Mouse (Mus musculus) intestine, embryonic 16.5 days (tissue): ENCODE data around the gene Srrm2. TPM values are rescaled to one million over a fixed set of nuclear protein-coding genes. Genes with fewer than 3 reads are reported as not detected.
A peak's percentile ranks its signal among the peaks of the same experiment; 100 is the strongest.

Experiments
- ATAC-seq: fragments of 200-750 bp; cut with Nextera tagmentation; 2 replicates; pipeline ENCODE4 v1.8.0; 2017; ENCODE audit warnings: moderate TSS enrichment, moderate library complexity
- H3K27ac ChIP-seq: fragments of 300-500 bp; sonication (generic); 2 replicates; pipeline ENCODE4 v1.5.1; 2014; ENCODE audit warnings: mild to moderate bottlenecking, low read length
- H3K27me3 ChIP-seq: fragments of 300-500 bp; sonication (generic); replicated peaks from 2 replicates; pipeline ENCODE4 v1.6.1; 2014; ENCODE audit warnings: low read length, control low read depth, mixed read lengths; ENCODE audit not compliant: control insufficient read depth, insufficient read depth
- H3K36me3 ChIP-seq: fragments of 300-500 bp; sonication (generic); 2 replicates; pipeline ENCODE4 v1.6.1; 2014; ENCODE audit warnings: low read length, control low read depth; ENCODE audit not compliant: control insufficient read depth, insufficient read depth
- H3K4me1 ChIP-seq: fragments of 300-500 bp; sonication (generic); 2 replicates; pipeline ENCODE4 v1.6.1; 2014; ENCODE audit warnings: low read length, control low read depth, mixed read lengths; ENCODE audit not compliant: control insufficient read depth, insufficient read depth
- H3K4me2 ChIP-seq: fragments of 300-500 bp; sonication (generic); 2 replicates; pipeline ENCODE4 v1.6.1; 2014; ENCODE audit warnings: low read depth, low read length, control low read depth
- H3K4me3 ChIP-seq: fragments of 300-500 bp; sonication (generic); 2 replicates; pipeline ENCODE4 v1.5.1; 2014; ENCODE audit warnings: mild to moderate bottlenecking, low read length
- H3K9ac ChIP-seq: fragments of 300-500 bp; sonication (generic); 2 replicates; pipeline ENCODE4 v1.6.1; 2014; ENCODE audit warnings: low read depth, low read length
- H3K9me3 ChIP-seq: fragments of 300-500 bp; sonication (generic); 2 replicates; pipeline ENCODE4 v1.6.1; 2016; ENCODE audit warnings: low read length, control low read depth; ENCODE audit not compliant: control insufficient read depth
- WGBS: fragments of 180-500 bp; shearing (Covaris S2); extraction: QIAGEN DNeasy Blood & Tissue Kit; methylation state at CpG from one replicate; pipeline ENCODE4 v1.1.7; 2014; 5-methylcytosine and 5-hydroxymethylcytosine counted together
- polyA plus RNA-seq: library from polyadenylated mRNA; unstranded; fragments of >200 nt; fragmentation: Nextera tagmentation; extraction: Ambion mirVana; gene quantifications from 2 replicates; pipeline ENCODE4 v1.2.1, GENCODE M21; 2015

Gene Srrm2
- polyA plus RNA-seq, 1 experiment from 2014 or later: 373 TPM

DNA sequence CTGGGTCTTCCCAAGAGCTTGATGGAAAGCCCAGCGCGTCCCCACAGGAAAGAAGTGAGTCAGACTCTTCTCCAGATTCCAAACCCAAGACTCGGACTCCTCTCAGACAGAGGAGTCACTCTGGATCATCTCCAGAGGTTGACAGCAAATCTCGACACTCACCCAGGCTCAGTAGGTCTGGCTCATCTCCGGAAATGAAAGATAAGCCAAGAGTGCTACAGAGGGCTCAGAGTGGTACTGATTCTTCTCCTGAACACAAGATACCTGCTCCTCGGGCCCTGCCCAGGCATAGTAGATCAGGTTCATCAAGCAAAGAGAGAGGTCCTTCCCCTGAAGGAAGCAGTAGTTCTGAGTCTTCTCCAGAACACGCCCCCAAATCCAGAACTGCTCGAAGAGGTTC, 28.2 kb downstream of the Srrm2 start:
- H3K36me3 ChIP-seq: peaks cover 83% of the 10 kb centered on the region
- no peak overlapping the region for H3K9ac ChIP-seq
- no peaks in the 10 kb centered on the region for H3K4me1 ChIP-seq
- H3K9me3 ChIP-seq: peaks cover 11% of the 10 kb centered on the region
- 99% methylated on average over 8 of the region's 8 CpGs for WGBS
- no peak overlapping the region for H3K4me2 ChIP-seq
- ATAC-seq: no peak
- no peaks in the 10 kb centered on the region for H3K27me3 ChIP-seq
- no peak overlapping the region for H3K27ac ChIP-seq
- no peak overlapping the region for H3K4me3 ChIP-seq

DNA sequence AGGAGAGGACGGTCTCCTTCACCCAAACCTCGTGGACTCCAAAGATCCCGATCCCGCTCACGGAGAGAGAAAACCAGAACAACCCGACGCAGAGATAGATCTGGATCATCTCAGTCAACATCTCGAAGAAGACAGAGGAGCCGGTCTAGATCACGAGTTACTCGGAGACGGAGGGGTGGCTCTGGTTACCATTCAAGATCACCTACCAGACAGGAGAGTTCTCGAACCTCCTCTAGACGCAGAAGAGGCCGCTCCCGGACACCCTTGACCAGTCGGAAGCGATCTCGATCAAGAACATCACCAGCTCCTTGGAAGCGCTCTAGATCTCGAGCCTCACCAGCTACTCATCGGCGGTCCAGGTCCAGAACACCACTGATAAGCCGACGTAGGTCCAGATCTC, 28.9 kb downstream of the Srrm2 start:
- Histone ChIP-seq H3K9me3 (peaks cover 11% of the 10 kb centered on the region), H3K9ac (no peak overlapping the region), H3K36me3 (peaks cover 83% of the 10 kb centered on the region), H3K27ac (no peak overlapping the region), H3K27me3 (no peaks in the 10 kb centered on the region), H3K4me1 (no peaks in the 10 kb centered on the region), H3K4me2 (no peak overlapping the region), H3K4me3 (no peak overlapping the region)
- 97% methylated on average over 25 of the region's 25 CpGs for WGBS
- no peak for ATAC-seq

DNA sequence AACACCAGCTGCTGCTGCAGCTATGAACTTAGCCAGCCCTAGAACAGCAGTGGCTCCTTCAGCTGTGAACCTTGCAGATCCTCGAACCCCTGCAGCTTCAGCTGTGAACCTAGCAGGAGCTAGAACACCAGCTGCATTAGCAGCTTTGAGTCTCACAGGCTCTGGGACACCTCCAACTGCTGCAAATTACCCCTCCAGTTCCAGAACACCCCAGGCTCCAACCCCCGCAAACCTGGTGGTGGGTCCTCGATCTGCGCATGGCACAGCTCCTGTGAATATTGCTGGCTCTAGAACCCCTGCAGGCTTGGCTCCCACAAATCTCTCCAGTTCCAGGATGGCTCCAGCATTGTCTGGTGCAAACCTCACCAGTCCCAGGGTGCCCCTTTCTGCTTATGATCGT, 30.4 kb downstream of the Srrm2 start:
- Histone ChIP-seq H3K4me2 (no peak overlapping the region), H3K36me3 (peaks cover 75% of the 10 kb centered on the region), H3K4me1 (no peaks in the 10 kb centered on the region), H3K4me3 (no peak overlapping the region), H3K27me3 (no peaks in the 10 kb centered on the region), H3K27ac (no peak overlapping the region), H3K9me3 (peaks cover 11% of the 10 kb centered on the region), H3K9ac (no peak overlapping the region)
- ATAC-seq: no peak
- 95% methylated on average over 5 of the region's 5 CpGs for WGBS

DNA sequence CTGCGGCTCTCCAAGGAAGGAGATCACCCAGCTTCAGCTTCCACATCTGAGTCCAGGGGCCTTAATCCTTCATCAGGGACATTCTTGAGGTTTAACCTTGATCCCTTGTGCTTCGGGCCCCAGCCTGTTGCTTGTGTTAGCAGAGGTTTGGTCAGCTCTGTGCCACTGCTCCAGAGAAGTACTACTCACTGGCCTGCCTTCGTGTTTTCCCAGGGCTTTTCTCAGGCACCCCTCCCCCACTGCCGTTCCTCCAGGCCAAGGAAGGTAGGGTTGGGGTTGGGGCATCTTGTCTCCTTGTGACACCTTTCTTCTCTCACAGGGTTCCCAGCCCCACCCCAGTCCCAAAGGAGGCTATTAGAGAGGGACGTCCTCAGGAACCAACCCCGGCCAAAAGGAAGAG, 31.8 kb downstream of the Srrm2 start:
- no peaks in the 10 kb centered on the region for H3K27me3 ChIP-seq
- no peak overlapping the region for H3K9ac ChIP-seq
- H3K36me3 ChIP-seq: peaks cover 61% of the 10 kb centered on the region
- no peak overlapping the region for H3K4me3 ChIP-seq
- H3K4me1 ChIP-seq: 0 out of 2 replicates have a peak, but pooled peaks cover 2% of the 10 kb centered on the region
- peaks cover 11% of the 10 kb centered on the region for H3K9me3 ChIP-seq
- H3K4me2 ChIP-seq: no peak overlapping the region
- H3K27ac ChIP-seq: no peak overlapping the region
- WGBS: 69% methylated on average over 6 of the region's 6 CpGs
- ATAC-seq: no peak

DNA sequence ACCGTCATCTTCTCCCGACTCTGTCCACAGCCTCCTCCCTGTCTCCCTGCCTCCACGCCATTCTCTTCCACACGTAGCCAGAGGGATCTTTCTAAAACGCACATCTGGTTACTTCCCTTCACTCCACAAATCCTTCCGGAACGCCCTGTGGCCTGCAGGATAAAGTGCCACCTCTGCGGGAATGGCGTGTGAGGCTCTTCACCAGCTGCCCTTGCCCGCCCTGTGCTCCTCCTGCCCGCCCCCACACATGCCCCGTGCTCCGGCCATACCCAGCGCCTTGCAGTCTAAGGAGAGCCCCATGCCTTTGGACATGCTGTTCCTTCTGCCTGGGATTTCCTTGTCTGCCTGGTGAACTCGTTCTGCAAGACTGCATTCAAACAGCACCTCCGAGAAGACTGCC, 32.7 kb downstream of the Srrm2 start:
- Histone ChIP-seq H3K9ac (no peak overlapping the region), H3K36me3 (peaks cover 52% of the 10 kb centered on the region), H3K4me1 (peaks cover 6% of the 10 kb centered on the region; the same call in 1 of the 2 replicates), H3K27ac (no peak overlapping the region), H3K4me3 (no peak overlapping the region), H3K4me2 (no peak overlapping the region), H3K27me3 (no peaks in the 10 kb centered on the region), H3K9me3 (peaks cover 11% of the 10 kb centered on the region)
- WGBS: 86% methylated on average over 16 of the region's 16 CpGs
- no peak for ATAC-seq

DNA sequence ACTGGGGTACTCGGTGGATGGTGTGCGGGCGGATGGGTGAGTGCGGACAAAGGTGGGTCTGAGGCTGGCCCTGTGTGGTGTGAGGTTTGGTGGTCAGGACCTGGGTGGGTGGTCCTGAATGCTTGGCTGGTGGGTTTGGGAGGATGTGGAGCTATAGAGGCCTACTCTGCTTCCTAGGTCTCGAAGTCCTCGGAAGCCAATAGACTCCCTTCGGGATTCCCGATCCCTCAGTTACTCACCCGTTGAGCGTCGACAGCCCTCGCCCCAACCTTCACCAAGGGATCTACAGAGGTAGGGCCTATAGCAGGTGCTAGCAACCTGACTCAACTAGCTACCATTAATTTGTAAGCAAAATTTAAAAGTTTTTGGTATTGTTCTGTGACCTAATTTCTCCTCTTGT, 33.3 kb downstream of the Srrm2 start:
- no peak overlapping the region for H3K9ac ChIP-seq
- no peak for ATAC-seq
- peaks cover 8% of the 10 kb centered on the region; the same call in 1 of the 2 replicates for H3K4me1 ChIP-seq
- H3K27ac ChIP-seq: no peak overlapping the region
- peaks cover 7% of the 10 kb centered on the region for H3K9me3 ChIP-seq
- H3K27me3 ChIP-seq: no peaks in the 10 kb centered on the region
- peaks cover 46% of the 10 kb centered on the region for H3K36me3 ChIP-seq
- no peak overlapping the region for H3K4me2 ChIP-seq
- WGBS: 86% methylated on average over 12 of the region's 12 CpGs
- H3K4me3 ChIP-seq: no peak overlapping the region

DNA sequence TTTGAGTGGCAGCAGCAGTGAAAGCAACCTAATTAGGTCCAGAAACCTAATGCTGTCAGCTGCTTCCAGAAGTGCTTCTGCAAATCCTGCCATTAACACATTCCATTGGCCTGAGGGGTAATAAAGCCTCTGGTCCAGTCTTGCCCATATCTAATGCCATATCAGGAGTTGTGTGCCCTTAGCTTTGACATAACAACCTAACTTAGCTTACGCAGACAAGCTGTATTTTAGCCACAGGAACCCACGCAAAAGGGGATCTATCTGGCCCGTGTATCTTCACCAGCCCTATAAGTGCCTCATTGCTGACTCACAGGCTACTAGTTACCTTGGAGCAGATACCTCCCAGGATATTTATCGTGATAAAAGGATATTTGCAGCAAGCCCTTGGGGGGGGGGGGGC, 35.3 kb downstream of the Srrm2 start:
- Histone ChIP-seq H3K9me3 (no peaks in the 10 kb centered on the region), H3K4me3 (no peak overlapping the region), H3K36me3 (peaks cover 26% of the 10 kb centered on the region), H3K27ac (no peak overlapping the region), H3K9ac (no peak overlapping the region), H3K27me3 (no peaks in the 10 kb centered on the region), H3K4me1 (peaks cover 8% of the 10 kb centered on the region; the same call in 1 of the 2 replicates), H3K4me2 (no peak overlapping the region)
- ATAC-seq: no peak
- 84% methylated on average over 4 of the region's 4 CpGs for WGBS

DNA sequence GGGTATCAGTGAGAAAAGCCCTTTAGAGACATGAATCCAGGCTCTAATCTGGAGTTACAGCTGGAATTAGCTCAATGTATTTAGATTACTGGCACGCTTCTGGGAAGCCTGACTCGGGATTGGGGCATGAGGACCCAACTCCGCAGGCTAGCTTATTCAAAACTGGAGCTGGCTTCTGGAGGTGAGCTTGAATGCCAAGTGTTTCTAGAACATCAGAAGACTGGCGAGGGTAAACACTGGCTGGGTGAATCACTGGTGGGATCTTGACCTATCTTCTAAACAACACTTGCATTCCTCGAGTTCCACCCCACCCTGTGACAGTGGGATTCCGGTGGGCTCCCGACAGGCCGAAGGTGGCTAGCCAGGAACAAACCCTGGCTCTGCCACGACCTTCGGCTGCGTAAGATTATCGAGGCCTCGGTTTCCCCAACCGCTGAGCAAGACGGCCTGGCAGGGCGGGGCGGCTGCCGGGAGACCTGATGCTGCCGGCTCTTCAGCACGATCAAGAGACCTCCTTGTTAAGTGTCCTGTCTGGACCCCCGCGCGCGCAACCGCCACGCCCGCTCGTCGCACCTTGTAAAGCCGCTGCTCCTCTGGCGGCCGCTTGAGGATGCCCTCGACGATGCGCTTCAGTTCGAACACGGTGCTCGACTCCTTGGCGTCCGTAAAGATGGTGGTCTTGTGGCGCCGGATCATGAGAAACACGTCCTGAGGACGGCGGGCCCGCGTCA, 38.1 kb downstream of the Srrm2 start:
- Histone ChIP-seq H3K27me3 (no peaks in the 10 kb centered on the region; the same call in 1 of the 2 replicates), H3K9ac (peak overlapping the region; percentile 89), H3K9me3 (no peaks in the 10 kb centered on the region), H3K4me2 (peak overlapping the region; percentile 83), H3K4me1 (peaks cover 8% of the 10 kb centered on the region; the same call in 1 of the 2 replicates), H3K27ac (peak overlapping the region; percentile 73), H3K36me3 (peaks cover 6% of the 10 kb centered on the region; the same call in 1 of the 2 replicates), H3K4me3 (peak overlapping the region; percentile 84)
- under 1% methylated on average over 47 of the region's 47 CpGs for WGBS
- ATAC-seq: peak; percentile 81

DNA sequence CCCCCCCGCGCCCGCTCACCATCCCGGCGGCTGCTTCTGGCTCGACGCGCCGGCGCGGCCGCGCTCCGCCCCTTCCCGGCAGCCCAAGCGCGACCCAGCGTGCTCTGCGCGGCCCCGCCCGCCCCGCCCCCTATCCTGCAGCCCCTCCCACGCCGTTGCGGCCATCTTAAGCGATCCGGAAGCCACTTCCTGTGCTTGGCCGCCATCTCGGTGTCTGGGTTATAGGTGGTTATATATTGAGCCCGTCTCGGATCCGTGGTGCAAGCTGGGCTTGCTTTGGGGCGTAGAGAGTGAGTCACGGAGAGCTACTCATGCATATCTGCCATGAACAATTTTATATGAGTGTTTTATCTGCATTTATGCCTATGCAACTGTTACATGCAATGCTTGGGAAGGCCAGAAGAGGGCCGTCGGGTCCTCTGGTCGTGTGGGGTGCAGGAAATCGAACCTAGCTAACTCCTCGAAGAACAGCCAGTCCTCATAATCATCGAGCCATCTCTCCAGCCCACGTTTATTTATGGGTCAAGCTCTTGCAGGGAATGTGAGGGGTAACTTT, 38.8 kb downstream of the Srrm2 start, which contains the start of gene Elob:
TSS of gene Elob (minus strand) at position 73 of the 556 bp plus-strand sequence.
- Histone ChIP-seq H3K27ac (peak within 1 kb of the TSS; percentile 94), H3K4me3 (peak within 1 kb of the TSS; percentile 84), H3K27me3 (no peaks in the 10 kb centered on the region; the same call in 1 of the 2 replicates), H3K9ac (peak within 1 kb of the TSS; percentile 89), H3K4me1 (peaks cover 8% of the 10 kb centered on the region; the same call in 1 of the 2 replicates), H3K36me3 (no peaks in the 10 kb centered on the region), H3K4me2 (peak within 1 kb of the TSS; percentile 83), H3K9me3 (no peaks in the 10 kb centered on the region)
- ATAC-seq: peak; percentile 95
- 2% methylated on average over 24 of the region's 42 CpGs for WGBS
